Mouse (Mus musculus): ENCODE data around the gene Tenm4. TPM values are rescaled to one million over a fixed set of nuclear protein-coding genes. Genes with fewer than 3 reads are reported as not detected.
A peak's percentile ranks its signal among the peaks of the same experiment; 100 is the strongest.

Gene Tenm4
- polyA plus RNA-seq, 1 experiment from 2014 or later = 45.8 TPM

DNA sequence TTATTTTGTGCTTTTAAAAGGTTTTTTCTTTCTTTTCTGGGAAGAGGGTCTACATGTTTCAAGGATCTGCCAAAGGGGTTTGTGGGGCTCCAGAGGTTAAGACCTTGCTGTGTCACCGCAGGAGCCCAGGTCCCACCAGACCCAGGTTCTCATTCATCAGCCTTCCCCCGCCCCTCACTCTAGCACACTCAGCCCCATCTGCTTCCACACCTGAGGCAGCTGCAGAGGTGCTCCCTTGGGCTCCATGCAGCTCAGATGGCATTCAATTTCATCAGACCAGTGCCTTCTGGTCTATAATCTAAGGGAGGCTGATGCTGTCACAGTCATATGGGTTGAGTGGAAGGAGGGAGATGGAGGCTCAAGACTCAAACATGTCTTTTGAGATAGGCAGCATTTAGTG lies 172.6 kb downstream of the Tenm4 start:
- no peak overlapping the region for H3K27ac ChIP-seq
- 65% methylated on average over 2 of the region's 2 CpGs for WGBS
- no peaks in the 10 kb centered on the region for H3K36me3 ChIP-seq
- no peak for ATAC-seq (ENCODE audit: insufficient number of reproducible peaks, insufficient read depth, low FRiP score, low TSS enrichment, low read depth)
- no peaks in the 10 kb centered on the region for H3K4me1 ChIP-seq (replicated peaks)
- no peak overlapping the region for H3K4me2 ChIP-seq
- no peak overlapping the region for H3K4me3 ChIP-seq (replicated peaks)
- H3K9ac ChIP-seq (replicated peaks) = no peak overlapping the region
- H3K9me3 ChIP-seq = no peaks in the 10 kb centered on the region
- H3K27me3 ChIP-seq = no peaks in the 10 kb centered on the region

DNA sequence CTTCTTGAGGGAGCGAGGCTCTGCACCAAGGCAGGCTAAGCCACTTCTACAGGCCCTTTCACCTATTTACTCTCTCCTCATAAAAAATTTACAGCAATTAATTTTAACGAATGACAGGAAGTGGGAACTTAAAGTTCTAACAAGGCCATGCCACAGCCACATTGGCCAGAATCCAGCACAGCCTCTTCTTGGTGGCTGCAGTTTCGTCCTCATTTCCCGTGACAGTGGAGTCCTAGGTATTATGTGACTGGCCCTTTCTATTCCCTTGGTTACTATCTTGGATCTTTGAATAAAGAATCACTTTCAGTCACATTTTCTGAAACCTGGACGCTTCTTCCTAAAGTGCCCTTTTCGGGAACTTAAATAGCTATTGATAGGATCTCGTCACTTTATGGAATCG lies 181.6 kb downstream of the Tenm4 start:
- no peaks in the 10 kb centered on the region; the same call in 1 of the 2 replicates for H3K27me3 ChIP-seq
- ATAC-seq (ENCODE audit: insufficient number of reproducible peaks, insufficient read depth, low FRiP score, low TSS enrichment, low read depth) = no peak
- H3K27ac ChIP-seq = no peak overlapping the region
- 48% methylated on average over 8 of the region's 8 CpGs for WGBS
- no peak overlapping the region for H3K4me3 ChIP-seq (replicated peaks)
- H3K9ac ChIP-seq (replicated peaks) = no peak overlapping the region
- no peaks in the 10 kb centered on the region for H3K9me3 ChIP-seq
- no peak overlapping the region for H3K4me2 ChIP-seq
- H3K36me3 ChIP-seq = no peaks in the 10 kb centered on the region
- peaks cover 19% of the 10 kb centered on the region for H3K4me1 ChIP-seq (replicated peaks)

DNA sequence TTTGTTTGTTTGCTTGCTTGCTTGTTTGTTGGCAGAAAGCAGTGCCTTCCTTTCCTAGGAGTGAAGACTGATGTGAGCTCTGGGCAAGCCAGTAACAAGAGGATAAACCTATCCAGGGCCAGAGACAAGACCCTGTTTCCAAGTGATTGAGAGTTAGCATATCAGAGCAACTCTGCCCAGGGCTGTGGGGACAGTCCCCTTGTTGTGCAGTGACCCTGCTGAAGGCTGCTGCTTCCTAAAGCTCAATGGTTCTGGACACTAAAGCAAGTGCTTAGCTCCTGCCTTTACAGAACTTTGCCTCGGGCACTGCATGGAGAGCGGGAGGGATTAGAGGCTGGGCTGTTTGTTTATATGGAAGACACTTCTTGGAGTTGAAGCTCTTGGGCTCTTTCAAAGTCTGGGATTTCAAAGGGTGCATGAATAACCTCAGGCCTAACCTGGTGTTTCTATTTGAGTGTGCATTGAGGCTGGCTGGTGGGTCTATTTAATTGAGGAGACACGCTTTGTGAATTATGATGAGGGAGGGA lies 185.3 kb downstream of the Tenm4 start:
- H3K4me2 ChIP-seq = no peak overlapping the region
- H3K36me3 ChIP-seq = no peaks in the 10 kb centered on the region
- 45% methylated on average over 2 of the region's 3 CpGs for WGBS
- ATAC-seq (ENCODE audit: insufficient number of reproducible peaks, insufficient read depth, low FRiP score, low TSS enrichment, low read depth) = no peak
- H3K9ac ChIP-seq (replicated peaks) = no peak overlapping the region
- no peak overlapping the region for H3K4me3 ChIP-seq (replicated peaks)
- H3K4me1 ChIP-seq (replicated peaks) = peaks cover 19% of the 10 kb centered on the region
- H3K27me3 ChIP-seq = no peaks in the 10 kb centered on the region; the same call in 1 of the 2 replicates
- H3K9me3 ChIP-seq = no peaks in the 10 kb centered on the region
- H3K27ac ChIP-seq = no peak overlapping the region

DNA sequence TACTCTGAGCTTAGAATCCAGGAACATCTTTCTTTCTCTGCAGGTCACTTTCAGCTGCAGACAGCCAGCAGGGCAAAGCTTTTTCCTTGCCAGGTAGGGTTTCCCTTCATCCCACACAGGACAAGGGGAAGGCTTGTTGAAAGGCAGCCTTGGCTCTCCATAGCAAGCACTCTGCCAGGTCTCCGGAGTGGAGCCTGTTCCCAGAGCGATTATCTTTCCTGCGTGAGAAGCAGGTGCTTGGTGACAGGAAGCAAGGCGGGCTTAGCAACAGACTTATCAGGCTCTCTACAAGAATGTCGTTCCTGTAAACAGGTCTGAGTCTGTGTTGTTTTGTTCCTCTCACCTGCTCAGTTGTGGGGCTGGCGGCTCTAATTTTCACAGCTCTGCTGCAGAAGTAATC lies 186.5 kb downstream of the Tenm4 start:
- WGBS = 41% methylated on average over 6 of the region's 6 CpGs
- no peak for ATAC-seq (ENCODE audit: insufficient number of reproducible peaks, insufficient read depth, low FRiP score, low TSS enrichment, low read depth)

DNA sequence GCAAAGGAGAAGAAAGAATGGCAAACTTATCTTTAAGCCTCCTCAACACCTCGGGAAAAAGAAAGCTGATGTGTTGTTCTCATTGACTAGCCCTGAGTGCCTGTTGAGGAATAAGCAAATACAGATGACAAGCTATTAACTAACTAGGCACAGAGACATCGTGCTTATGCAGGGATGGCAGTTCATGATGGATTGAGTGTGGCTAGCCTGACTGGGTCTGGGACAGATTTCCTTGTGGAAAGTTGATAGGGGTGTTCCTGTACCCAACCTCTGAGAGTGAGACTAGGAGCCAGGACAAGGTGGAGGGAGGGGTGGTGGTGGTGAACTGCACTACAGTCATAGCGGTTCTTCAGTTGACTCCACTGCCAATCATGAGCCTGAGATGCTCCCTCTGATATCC lies 192.3 kb downstream of the Tenm4 start:
- ATAC-seq (ENCODE audit: insufficient number of reproducible peaks, insufficient read depth, low FRiP score, low TSS enrichment, low read depth) = no peak
- Histone ChIP-seq H3K27me3 (no peaks in the 10 kb centered on the region), H3K4me2 (no peak overlapping the region), H3K9ac (replicated peaks) (no peak overlapping the region), H3K27ac (no peak overlapping the region), H3K9me3 (no peaks in the 10 kb centered on the region), H3K4me3 (replicated peaks) (no peak overlapping the region), H3K36me3 (no peaks in the 10 kb centered on the region), H3K4me1 (replicated peaks) (peaks cover 5% of the 10 kb centered on the region; the same call in 1 of the 2 replicates)
- WGBS = 47% methylated on average over 3 of the region's 3 CpGs

More for the DNA sequence above, 186.5 kb downstream of the Tenm4 start:
- peaks cover 16% of the 10 kb centered on the region for H3K4me1 ChIP-seq (replicated peaks)
- no peaks in the 10 kb centered on the region for H3K9me3 ChIP-seq
- H3K27me3 ChIP-seq = no peaks in the 10 kb centered on the region; the same call in 1 of the 2 replicates
- H3K27ac ChIP-seq = no peak overlapping the region
- H3K4me3 ChIP-seq (replicated peaks) = no peak overlapping the region
- no peaks in the 10 kb centered on the region for H3K36me3 ChIP-seq
- no peak overlapping the region for H3K4me2 ChIP-seq
- no peak overlapping the region for H3K9ac ChIP-seq (replicated peaks)

DNA sequence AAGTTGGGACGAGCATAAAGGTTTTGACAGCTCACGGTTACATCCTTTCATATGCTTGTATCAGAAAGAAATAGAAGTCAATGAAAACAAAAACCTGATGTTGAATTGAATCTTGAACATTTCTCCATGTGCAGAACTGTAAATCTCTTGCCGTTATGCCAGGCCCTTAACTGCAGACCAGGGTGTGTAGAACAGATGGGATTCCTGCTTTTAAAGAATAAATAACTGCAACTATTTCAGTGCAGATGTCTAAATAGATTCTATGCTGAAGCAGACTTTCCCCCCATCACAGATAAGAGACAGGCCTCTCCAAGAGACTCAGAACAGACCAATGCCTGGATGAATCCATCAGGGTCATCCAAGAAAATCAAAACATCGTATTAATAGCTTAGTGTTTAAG lies 198.9 kb downstream of the Tenm4 start:
- no peak for ATAC-seq (ENCODE audit: insufficient number of reproducible peaks, insufficient read depth, low FRiP score, low TSS enrichment, low read depth)
- 80% methylated on average over 4 of the region's 4 CpGs for WGBS
- H3K4me2 ChIP-seq = no peak overlapping the region
- no peaks in the 10 kb centered on the region for H3K27me3 ChIP-seq
- no peak overlapping the region for H3K27ac ChIP-seq
- no peaks in the 10 kb centered on the region for H3K9me3 ChIP-seq
- peaks cover 17% of the 10 kb centered on the region for H3K4me1 ChIP-seq (replicated peaks)
- no peak overlapping the region for H3K4me3 ChIP-seq (replicated peaks)
- no peak overlapping the region for H3K9ac ChIP-seq (replicated peaks)
- no peaks in the 10 kb centered on the region for H3K36me3 ChIP-seq

DNA sequence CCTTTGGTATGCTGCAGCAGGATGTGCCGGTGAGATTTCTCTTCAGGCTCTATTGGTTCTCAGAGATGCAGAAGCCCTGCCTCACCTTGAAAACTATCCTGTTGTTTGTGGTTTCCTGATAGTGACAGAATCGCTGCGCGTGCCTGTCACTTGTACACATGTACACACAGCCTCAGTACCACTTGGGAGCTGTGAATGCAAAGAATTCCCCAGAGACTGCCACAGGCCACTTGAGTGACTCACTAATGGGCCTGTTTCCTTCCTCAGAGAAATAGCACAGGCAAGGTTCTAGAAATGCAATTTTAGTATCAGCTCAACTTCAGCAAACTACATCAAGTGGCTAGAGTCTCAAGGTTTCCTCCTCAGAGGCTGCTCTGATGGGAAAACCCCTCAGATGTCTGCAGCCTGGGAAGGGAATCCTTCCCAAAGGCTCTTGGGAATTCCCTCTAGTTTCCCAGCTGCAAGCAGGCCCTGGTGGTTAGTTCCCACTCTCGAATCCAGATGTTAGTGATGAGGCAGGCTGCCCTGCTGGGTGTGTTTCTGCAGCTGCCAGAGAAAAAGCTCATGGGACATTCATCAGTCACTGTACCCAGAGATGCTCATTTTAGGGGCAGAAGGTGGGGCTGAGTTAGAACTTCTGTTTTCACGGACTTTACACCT lies 203.1 kb downstream of the Tenm4 start:
- Histone ChIP-seq H3K9ac (replicated peaks) (no peak overlapping the region), H3K9me3 (no peaks in the 10 kb centered on the region), H3K27ac (0 out of 2 replicates have a peak overlapping the region, but pooled peaks have one; percentile 1), H3K4me2 (no peak overlapping the region), H3K4me1 (replicated peaks) (peaks cover 45% of the 10 kb centered on the region), H3K4me3 (replicated peaks) (no peak overlapping the region), H3K27me3 (no peaks in the 10 kb centered on the region), H3K36me3 (no peaks in the 10 kb centered on the region)
- no peak for ATAC-seq (ENCODE audit: insufficient number of reproducible peaks, insufficient read depth, low FRiP score, low TSS enrichment, low read depth)
- WGBS = 68% methylated on average over 6 of the region's 6 CpGs

DNA sequence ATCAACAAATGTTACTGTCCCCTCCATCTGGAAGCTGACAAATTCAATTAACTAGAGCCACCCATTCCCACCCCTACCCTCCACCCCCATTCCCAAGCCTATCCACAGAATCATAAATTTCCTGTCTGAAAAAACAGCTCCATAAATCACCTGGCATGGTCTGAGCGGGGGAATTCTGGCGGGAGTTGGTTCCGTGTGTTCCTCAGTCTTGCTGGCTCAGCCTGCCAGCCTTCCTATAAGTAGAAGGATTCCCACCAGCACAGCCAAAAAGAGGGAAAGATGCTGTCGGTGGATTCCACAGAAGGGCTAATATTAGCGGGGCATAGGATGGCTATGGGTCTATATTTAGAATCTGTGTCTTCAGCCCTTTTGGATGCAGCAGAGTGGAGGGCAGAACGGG lies 204.5 kb downstream of the Tenm4 start:
- Histone ChIP-seq H3K36me3 (no peaks in the 10 kb centered on the region), H3K27me3 (no peaks in the 10 kb centered on the region), H3K4me1 (replicated peaks) (peaks cover 45% of the 10 kb centered on the region), H3K4me2 (no peak overlapping the region), H3K9ac (replicated peaks) (no peak overlapping the region), H3K4me3 (replicated peaks) (no peak overlapping the region), H3K27ac (no peak overlapping the region), H3K9me3 (no peaks in the 10 kb centered on the region)
- ATAC-seq (ENCODE audit: insufficient number of reproducible peaks, insufficient read depth, low FRiP score, low TSS enrichment, low read depth) = no peak
- WGBS = 49% methylated on average over 6 of the region's 6 CpGs

DNA sequence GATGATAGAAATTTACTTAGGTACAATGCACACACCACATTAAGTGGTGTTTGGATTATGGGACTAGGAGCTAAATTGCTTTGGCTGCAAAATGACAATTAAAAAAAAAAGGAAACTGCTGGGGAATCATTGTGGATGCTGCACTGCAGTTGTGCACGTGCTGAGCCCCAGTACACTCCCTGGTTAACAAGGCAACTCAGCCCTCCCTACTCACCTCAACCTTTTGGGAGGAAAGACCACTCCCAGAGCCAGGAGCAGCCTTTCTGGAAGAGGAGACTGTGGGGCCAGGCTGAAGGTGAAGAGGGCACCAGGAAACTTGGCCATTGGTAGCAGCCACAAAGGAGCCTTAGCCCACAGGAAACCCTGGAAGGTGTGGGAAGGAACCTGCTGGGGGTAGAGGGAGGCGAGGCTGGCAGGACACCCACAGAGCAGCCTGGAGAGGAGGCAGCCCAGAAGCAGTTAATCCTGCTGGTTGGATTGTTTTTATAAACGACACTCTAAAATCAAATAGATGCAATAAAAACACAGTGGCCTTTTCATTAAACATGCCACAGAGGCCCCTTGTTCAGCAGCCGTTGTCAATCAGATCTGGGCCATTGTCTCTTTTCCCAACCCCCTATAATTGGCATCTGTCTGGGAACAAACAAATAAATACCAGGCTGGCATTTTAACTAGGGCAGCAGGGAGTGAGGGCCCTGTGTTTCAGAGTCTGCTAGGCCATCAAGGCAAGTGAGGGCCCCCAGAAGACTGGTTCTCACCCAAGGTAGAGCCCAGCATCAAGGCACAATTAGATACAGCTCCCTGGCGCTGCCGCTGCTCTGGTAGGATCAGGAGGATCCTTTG lies 212.9 kb downstream of the Tenm4 start:
- H3K27me3 ChIP-seq = no peaks in the 10 kb centered on the region
- ATAC-seq (ENCODE audit: insufficient number of reproducible peaks, insufficient read depth, low FRiP score, low TSS enrichment, low read depth) = peak; percentile 61
- no peaks in the 10 kb centered on the region for H3K36me3 ChIP-seq
- H3K9me3 ChIP-seq = no peaks in the 10 kb centered on the region
- no peak overlapping the region for H3K9ac ChIP-seq (replicated peaks)
- H3K4me2 ChIP-seq = no peak overlapping the region
- no peak overlapping the region for H3K4me3 ChIP-seq (replicated peaks)
- peak overlapping the region; percentile 76 for H3K27ac ChIP-seq
- 16% methylated on average over 6 of the region's 6 CpGs for WGBS
- H3K4me1 ChIP-seq (replicated peaks) = peaks cover 29% of the 10 kb centered on the region

DNA sequence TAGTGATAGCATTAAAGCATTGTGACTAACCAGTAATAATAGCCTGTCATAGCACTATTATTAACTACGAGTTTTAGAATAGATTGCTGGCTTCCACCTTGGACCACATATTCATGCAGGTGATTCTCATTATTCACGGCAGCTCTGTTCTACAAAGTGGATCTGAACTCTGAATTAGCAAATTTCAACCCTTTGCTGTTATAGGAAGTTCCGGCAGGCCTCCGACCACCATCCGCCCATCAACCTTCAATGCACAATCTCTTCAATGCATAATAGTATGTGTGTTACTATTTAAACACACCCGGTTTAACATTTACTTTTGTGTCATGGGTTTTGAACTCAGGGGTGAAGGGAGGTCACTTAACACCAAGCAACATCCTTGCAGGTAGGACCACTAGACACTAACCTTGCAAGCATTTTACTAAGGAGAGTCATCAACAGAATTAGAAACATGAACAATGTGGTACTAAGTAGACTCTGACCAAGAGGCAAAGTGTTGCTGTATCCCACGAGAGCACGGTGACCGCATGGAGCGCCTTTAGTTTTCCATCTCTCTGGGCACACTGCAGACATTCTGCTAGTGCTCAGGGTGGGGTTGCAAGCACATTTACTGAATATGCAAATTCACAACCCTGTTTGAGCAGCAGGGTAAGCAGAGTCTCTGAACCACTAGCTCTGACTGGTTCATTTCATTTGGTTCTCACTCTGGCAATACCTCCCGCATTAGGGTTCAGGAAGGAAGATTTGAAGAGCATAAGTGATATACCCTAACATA lies 213.9 kb downstream of the Tenm4 start:
- Histone ChIP-seq H3K4me2 (no peak overlapping the region), H3K4me3 (replicated peaks) (no peak overlapping the region), H3K27me3 (no peaks in the 10 kb centered on the region), H3K4me1 (replicated peaks) (peaks cover 34% of the 10 kb centered on the region), H3K9me3 (no peaks in the 10 kb centered on the region), H3K27ac (peak overlapping the region; percentile 76; the same call in 1 of the 2 replicates), H3K9ac (replicated peaks) (no peak overlapping the region), H3K36me3 (no peaks in the 10 kb centered on the region)
- 82% methylated on average over 11 of the region's 11 CpGs for WGBS
- no peak for ATAC-seq (ENCODE audit: insufficient number of reproducible peaks, insufficient read depth, low FRiP score, low TSS enrichment, low read depth)

DNA sequence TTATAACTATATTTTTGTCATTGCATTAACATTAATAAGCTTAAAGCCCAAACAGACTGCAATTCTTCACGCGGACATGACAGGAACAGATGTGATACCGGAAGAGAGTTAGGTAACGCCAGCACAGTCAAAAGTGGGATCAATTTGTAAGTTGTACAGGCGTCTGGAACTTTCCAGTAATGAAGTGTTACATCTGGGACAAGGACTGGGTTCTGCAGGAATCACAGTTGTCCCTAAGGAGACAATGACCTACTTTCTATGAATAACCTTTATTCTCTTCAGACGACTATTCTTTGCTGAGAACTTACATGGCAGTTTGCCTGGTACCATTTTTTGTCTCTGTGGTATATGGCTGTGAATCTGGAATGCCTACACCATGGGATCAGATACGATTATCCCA lies 214.8 kb downstream of the Tenm4 start:
- ATAC-seq (ENCODE audit: insufficient number of reproducible peaks, insufficient read depth, low FRiP score, low TSS enrichment, low read depth) = no peak
- WGBS = 81% methylated on average over 7 of the region's 7 CpGs
- no peak overlapping the region for H3K4me2 ChIP-seq
- H3K4me3 ChIP-seq (replicated peaks) = no peak overlapping the region
- H3K4me1 ChIP-seq (replicated peaks) = peaks cover 44% of the 10 kb centered on the region
- H3K9ac ChIP-seq (replicated peaks) = no peak overlapping the region
- H3K27me3 ChIP-seq = no peaks in the 10 kb centered on the region
- no peak overlapping the region for H3K27ac ChIP-seq
- H3K9me3 ChIP-seq = no peaks in the 10 kb centered on the region
- no peaks in the 10 kb centered on the region for H3K36me3 ChIP-seq
